Mouse (Mus musculus): ENCODE data around the gene Mast3. TPM values are rescaled to one million over a fixed set of nuclear protein-coding genes. Genes with fewer than 3 reads are reported as not detected.

Mast3 gene
- total RNA-seq, 2 experiments from 2014 or later: 7.2 to 8.9 TPM

DNA sequence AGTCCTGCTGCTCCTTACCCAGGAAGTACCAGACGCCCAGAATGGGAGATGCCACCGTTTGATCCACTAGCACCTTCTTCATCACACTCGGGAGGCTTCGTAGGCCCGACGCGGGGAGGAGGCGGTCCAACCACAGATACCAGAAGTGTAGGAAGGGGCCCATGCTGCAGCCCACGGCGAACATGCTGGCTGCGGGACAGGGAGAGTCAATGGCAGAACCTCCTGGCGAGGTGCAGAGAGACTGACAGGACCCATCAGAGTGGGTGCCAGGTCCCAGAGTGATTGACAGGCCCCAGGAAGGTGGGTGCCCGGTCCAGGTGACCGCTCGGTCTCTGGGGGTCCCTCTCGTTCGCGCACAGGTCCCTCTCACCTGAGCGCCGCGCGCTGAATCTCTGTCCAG, 44.5 kb downstream of the Mast3 start:
- DNase-seq: no peak

DNA sequence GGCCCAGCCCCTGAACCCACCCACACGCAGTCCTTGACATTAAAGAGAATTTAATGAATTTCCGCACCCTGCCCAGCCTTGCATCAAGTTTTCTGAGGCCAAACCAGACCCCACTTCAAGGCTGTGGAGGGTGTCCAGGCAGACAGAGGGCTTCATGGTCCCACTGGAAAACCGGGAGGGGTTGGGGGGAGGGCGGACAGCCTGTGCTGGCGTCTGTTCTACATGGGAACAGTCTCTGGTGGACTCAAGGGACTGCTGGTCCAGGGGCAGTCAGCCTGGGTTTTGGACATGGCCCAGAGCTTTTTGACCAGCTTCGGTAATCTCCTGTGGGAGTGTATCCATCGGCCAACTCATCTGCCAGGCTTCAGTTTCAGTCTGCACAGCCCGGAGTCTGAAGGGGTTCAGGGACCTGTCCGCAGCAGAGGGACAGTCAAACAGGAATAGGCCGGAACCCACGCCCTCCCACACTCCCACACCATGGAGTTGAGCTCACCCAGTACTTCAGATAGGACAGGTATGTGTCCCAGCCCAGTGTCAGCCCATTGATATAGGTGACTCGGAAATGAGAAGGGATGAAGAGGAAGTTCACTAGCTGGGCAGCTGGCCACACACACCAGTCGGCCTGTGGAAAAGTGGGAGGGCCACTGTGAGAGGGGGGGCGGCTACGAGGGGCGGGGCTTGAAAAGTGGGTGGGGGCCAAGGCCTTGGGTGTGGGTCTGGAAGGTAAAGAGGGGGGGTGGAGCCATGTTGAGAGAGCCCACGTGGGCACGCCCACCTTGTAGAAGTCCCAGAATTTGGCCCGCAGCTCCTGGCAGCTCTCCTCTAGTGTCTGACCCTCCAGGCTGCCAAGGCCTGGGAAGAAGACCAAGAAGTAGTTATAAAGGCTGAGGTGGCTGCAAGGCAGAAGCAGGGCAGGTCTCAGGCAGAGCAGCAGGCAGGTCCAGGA, 46.0 kb downstream of the Mast3 start:
- peak; percentile 34 for DNase-seq

DNA sequence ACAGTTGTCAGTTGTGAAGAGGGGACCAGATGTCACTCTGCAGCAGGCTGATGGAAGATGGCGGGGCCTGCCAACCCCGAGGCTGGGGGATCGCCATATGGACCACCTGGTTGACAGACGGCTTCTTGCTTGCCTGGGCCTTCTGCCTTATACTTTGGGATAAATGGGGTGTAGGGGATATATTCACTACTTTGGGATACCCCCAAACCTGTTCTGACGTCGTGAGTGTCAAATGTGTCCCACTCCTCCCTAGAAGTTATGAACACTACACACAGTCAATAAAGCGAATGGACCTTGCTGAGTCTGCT, 46.6 kb downstream of the Mast3 start:
- DNase-seq: no peak

DNA sequence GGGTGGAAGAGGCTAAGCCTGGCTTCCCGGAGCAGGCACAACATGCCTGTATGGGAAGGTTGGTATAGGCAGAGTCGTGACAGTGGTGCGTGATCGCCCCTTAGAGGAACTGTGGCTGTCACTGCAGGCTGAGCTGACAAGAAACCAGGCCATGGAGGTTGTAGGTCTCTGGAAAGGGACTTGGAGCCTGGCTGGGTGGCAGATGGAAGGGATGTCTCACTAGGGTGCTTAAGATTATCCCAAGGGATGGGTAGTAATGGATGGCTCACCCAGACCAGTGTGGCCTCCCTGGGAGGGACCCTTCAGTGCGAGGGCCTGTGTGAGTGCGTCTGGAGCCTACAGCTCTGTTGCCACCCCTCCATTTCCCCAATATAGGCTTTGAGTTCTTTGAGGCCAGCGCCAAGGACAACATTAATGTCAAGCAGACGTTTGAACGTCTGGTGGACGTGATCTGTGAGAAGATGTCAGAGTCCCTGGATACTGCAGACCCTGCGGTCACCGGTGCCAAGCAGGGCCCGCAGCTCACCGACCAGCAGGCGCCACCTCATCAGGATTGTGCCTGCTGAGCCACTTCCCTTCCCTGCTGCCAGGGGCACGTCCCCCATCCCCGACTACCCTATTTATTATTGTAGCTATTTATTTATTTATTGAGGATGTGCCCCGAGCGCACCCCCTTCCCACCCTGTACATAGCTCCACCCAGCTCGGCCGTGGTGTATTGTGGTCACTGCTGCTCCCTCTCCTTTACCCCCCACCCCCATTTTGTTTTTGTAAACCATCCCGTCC, 47.1 kb downstream of the Mast3 start:
- DNase-seq: peak; percentile 34

DNA sequence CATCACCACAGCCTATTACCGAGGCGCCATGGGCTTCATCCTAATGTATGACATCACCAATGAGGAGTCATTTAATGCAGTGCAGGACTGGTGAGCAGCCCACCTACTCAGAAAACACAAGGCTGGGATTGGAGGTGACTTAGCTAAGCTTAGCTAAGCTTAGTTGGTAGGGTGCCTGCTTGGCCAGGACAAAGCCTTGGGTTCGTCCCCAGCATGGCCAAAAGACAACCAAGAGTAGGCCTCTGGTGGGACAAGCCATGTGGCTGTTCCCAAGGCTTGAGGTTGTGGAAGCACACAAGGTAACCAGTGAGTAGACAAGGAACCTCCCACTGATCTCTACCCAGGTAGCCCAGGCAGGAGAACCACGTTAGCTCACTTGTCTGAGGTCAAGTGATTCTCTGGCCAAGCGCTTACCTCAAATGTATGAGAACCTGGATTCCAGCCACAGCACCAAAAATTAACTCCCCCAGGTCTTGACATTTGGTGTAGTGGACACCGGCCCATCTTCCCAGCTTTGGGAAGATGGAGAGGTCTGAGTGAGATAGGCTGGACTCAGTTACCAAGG, 48.3 kb downstream of the Mast3 start:
- no peak for DNase-seq

DNA sequence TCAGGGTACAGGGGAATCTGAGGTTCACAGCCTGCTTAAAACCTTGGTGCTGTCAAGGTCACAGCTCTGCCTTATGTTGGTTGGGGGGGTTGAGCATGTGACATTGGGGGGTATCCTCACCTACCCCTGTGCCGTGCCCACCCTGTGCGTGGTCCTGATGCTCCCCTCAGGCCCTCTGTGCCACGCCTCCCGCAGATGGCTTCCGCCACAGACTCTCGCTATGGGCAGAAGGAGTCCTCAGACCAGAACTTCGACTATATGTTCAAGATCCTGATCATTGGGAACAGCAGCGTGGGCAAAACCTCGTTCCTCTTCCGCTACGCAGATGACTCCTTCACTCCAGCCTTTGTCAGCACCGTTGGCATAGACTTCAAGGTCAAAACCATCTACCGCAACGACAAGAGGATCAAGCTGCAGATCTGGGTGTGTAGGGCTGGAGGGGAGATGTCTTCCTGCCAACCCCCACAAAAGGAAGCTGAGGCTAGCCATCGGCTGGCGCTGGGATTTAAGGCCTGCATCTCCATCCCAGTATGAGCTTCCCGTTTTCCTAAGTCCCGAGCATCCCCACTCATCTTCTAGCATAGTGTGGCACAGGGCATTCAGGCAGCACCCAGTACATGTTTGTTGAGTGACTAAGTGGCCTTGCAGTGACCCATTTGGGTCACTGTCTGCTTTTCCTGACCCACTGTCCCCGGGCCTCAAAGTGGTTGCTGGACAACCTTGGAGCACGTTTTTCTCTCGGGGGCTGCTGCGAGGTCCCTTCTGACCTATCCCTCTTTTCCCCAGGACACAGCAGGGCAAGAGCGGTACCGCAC, 49.0 kb downstream of the Mast3 start:
- peak; percentile 7 for DNase-seq

DNA sequence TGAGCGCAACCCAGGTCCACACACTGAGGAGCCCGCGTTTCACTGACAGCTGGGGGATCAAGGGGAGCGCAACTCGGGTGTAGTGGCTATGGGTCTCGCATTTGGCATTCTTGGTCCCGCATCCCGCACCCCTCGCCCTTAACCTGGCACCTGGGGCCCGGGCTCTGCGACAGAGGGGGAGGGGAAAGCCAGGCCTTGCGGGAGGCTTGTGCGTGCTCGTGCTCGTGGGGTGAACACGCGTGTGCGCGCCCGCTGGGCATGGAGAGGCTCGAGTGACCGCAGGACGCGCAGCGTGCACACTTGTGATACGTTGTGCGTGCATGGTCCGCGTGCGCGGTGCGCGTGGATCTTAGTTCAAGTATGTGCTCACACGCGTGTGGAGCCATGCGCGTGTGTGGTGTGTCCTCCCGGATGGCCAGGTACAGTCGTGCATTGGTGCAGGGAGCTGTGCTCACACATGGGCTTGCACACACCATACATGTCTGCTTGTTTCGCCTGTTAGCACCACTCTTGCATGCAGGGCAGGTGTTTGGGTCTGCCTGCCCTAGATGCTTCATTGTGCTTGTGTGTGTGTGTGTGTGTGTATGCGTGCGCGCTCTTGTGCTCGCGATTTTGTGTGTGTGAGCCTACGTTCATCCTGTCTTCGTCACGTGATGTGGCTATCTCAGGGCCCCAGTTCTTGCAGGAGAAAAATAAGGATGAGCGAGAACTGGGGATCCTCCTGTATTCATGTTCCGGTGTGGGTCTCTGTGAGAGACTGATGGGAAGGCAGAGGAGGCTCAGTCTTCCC, 49.8 kb downstream of the Mast3 start:
- DNase-seq: peak; percentile 66

DNA sequence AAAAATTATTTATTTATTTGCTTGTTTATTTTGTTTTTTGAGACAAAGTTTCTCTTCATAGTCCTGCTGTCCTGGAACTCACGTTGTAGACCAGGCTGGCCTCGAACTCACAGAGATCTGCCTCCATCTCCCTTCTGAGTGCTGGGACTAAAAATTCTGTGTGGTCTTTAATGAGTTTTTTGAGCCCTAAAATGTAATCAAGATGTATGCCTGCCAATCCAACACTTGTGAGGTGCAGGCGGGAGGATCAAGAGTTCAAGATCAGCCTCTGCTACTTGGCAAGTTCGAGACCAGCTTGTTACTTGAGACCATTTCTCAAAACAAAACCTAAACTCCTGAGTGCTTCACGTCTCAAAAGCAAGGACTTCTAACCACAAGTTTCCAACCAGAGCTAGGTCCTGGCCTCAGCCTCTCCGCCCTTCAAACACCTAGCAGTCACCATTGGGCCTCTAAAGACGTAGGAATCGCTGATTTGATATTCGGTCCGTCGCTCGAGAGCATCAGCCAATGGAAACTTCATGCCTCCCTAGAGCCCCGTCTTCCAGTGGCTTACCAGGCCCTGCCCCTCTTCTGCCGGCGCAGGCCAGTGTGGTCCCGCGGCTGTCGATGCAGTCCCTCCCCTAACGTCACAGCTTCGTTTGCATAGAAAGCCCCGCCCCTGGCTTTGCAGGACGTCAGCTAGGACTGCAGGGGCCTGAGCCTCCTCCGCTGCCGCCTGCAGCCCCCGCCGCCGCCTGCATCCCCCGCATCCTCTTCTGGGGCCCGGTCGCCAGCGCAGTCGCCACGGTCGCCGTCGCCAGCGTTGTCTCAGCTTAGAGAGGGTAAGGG, 50.6 kb downstream of the Mast3 start, which contains the start of gene Rab3a:
Gene Rab3a (plus strand): TSS at position 637 of the 828 bp plus-strand sequence.
- DNase-seq: peak; percentile 89

DNA sequence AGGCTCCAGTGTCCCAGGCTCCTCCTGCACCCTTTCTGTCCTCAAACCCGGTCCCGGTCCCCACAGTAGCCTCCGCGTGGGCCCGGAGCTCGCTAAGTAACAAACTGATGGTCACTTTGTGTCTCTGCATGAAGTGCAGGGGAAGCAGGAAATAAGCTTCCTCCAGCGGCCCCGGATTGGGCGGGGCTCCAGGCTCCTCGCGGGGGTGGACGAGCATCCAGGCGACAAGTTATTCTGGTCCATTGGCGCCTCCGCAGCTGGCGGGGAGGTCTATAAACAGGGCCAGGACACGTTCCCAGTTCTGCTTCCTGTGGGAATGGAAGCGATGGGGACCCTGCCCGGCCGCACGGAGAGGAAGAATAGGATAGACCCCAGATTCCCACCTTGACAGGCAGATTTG, 51.7 kb downstream of the Mast3 start:
- peak; percentile 95 for DNase-seq

DNA sequence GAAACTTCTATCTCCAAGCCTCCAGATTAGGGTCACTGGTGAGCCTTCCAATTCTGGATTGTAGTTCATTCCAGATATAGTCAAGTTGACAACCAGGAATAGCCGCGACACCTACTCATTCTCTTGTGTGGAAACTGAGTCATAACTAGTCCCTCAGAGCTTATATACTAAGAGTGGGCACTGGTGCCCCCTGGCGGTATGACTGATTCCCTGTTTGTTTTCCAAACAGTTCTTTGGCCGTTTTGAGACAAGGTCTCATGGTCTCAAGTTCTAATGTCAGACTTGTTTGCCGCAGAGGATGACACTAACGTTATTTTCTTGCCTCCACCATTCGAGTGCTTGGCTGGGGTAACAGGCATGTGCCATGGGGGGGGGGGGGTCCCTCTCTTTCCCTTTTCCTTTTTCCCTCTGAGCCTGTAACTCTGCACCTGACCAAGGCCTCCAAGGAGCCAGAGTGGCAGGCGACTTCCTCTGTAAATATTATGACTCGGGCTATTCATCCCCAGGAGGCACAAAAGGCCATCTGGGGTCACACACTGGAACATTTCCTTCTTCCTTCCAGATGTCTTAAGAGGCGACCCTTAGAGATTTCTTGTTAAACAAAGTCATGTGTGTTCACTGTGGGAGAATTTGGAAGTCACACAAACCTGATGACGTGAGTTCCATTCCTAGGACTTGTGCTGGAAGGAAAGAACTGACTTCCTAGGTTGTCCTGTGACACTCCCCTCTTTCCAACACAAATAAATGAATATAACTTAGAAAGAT, 52.7 kb downstream of the Mast3 start:
- DNase-seq: peak; percentile 83

DNA sequence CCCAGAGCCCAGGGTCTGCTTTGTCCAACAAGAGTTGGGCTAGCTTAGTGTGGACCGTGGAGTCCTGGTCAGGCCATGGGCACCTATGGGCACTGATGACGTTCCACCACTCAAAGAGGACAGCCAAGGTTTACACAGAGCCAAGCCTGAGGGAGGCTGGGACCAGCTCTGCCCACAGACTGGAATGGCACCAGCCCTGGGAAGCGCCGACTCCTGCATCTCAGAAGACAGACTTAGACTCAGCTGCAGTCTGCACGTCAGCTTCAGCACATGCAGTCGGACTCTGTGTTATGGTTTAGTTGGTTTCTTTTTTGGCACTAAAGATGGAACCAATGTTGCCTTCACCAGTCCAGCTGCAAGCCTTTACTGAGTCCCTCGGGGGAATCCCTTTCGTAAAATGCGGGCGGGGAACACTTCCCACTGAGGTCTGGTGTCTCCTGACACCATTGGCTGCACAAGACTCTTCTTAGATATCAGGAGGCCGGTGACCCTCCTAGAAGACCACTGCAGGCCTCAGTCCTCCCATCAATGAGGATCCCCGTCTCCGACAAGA, 54.6 kb downstream of the Mast3 start:
- DNase-seq: peak; percentile 5

DNA sequence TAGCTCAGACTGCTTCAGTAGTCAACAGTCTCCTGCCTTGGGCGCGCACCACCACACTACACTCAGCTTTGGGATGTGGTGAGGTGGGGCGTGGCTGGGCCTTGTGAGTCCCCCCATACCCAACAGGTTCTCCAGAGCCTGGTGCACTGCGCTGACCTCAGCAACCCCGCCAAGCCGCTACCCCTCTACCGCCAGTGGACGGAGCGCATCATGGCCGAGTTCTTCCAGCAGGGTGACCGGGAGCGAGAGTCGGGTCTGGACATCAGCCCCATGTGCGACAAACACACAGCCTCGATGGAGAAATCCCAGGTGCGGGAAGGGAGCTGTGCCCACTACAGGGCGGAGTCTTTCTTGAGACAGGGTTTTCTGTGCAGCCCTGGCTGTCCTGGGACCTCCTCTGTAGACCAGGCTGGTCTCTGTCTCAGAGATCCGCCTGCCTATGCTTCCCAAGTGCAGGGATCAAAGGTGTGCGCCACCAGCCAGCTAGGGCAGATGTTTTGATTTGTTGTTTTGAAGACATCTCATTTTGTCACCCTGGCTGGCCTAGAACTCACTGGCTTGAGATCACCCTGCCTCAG, 55.7 kb downstream of the Mast3 start:
- peak; percentile 7 for DNase-seq

DNA sequence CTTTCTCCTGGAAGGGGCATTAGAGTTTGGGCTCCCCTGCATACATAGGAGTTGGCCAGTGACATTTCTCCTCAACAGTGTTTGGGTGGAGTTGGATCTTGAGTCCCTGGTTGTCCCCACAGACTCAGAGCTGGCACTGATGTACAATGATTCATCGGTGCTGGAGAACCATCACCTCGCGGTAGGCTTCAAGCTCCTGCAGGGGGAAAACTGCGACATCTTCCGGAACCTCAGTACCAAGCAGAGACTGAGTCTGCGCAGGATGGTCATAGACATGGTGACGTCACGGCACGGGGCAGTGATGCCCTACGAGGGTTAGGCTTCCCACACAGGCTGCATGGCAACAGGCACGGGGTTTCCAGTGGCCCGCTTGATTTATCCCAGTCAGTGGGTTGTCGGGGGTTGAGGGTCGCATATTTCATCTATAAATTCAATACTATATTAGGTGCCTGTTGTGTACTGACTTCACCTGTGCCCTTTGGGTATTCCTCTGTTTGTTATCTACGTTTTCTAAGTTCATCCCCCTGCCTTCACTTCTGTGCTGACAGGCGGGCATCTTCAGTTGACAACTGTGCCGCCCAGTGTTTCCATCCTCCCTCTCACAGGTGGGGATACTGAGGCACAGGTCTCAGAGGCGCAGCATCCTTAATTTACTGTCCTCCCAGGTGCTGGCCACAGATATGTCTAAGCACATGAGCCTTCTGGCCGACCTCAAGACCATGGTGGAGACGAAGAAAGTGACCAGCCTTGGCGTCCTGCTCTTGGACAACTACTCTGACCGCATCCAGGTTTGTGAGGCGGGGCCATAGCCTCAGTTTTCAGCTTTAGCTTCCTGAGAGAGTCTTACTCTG, 56.4 kb downstream of the Mast3 start:
- DNase-seq: peak; percentile 3

DNA sequence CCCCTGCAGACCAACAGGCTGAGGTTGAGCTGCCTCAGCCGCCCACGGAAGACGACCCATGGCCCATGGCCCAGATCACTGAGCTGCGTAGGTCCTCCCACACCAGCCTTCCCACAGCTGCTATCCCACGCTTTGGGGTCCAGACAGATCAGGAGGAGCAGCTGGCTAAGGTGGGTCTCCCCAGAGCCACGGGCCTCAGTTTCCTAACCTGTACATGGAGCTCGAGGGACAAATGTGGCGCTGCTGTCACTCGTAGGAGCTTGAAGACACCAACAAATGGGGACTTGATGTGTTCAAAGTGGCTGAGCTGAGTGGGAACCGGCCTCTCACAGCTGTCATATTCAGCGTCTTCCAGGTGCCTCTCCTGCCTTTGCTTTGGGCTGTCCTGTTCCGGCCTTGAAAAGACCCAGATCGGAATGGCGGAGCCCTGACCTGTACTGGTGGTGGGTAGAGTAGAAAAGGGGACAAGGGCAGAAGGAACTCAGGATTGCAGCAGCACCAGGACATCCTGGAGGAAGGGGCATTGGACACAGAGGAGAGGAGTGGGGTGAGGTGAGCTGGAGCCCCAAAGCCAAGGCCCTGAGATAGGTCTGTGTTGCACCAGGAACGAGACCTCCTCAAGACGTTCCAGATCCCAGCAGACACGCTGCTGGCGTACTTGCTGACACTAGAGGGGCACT, 57.5 kb downstream of the Mast3 start:
- peak; percentile 7 for DNase-seq

DNA sequence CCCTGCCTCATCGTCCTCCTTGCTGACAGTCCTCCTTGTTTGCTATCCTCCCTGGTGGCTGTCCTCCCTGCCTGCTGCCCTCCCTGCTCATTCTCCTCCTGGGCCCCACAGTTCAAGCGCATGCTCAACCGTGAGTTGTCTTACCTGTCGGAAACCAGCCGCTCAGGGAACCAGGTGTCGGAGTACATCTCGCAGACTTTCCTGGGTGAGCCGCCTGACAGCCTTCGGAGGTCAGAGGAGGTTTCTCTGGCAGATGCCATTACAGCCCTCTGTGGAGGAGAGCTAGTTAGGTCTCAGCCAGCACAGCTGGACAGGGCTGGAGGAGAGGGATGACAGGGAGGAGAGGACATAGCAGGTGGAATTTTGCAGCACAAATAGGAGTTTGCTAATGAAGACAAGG, 58.2 kb downstream of the Mast3 start:
- peak; percentile 20 for DNase-seq

DNA sequence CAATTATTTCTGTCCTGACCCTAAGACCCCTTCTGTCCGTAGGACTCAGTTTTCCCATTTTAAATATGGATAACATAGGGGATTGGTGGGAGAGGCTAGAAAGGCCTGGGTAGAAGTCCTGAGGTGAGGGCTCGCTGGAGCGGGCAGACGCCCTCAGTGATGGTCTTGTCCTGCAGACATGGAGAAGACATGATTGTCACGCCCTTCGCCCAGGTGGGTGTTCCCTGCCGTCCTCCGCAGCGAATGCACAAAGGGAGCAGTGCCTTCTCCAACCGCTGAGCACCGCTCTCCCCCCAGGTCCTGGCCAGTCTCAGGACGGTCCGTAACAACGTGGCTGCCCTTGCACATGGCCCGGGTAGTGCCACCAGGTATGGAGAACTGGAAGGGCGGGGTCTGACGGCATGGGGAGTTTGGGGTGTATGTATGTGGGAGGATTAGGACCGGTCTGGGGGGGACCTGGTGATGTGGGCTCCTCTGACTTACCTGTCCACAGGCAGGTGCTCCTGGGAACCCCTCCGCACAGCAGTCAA, 59.1 kb downstream of the Mast3 start:
- DNase-seq: peak; percentile 6

DNA sequence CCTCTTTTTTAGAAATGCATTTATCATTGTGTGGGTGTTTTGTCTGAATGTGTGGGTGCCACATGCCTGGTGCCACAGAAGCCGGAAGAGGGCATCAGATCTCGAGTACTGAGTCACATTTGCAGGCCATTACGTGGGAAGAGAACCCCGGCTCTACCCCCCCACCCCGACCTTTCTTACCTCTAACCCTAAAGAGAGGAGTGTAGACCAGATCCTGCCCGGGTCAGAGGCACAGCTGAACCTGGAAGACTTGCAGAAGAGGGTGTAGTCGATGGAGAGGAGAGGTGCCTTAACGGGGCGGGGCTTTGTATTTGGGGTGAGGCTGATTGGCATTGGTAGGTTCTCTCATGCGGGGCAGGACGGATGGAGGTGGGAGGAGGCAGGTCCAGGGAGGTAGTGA, 60.0 kb downstream of the Mast3 start:
- DNase-seq: peak; percentile 4
